Mouse (Mus musculus) megakaryocyte, embryonic 14.5 days (primary cell): ENCODE data around the gene Trim56. TPM values are rescaled to one million over a fixed set of nuclear protein-coding genes. Genes with fewer than 3 reads are reported as not detected.
A peak's percentile ranks its signal among the peaks of the same experiment; 100 is the strongest.
"Not testable (repeated sequence)": the region's sequence is repeated elsewhere in the genome, so short reads cannot be mapped to it uniquely, and the experiment has no call there.

Experiments used
- H3K27me3 ChIP-seq: replicated peaks from 2 replicates; pipeline ENCODE3; 2012; ENCODE audit warnings: inconsistent platforms
- H3K36me3 ChIP-seq: replicated peaks from 2 replicates; pipeline ENCODE3; 2012; ENCODE audit warnings: low read length, inconsistent platforms, mixed read lengths
- H3K4me1 ChIP-seq: 2 replicates; pipeline ENCODE4 v1.6.1; 2012; ENCODE audit warnings: inconsistent platforms
- H3K4me3 ChIP-seq: replicated peaks from 2 replicates; pipeline ENCODE3; 2012; ENCODE audit warnings: moderate library complexity, mild to moderate bottlenecking, inconsistent platforms
- H3K9me3 ChIP-seq: 2 replicates; pipeline ENCODE4 v1.6.1; 2012; ENCODE audit warnings: inconsistent platforms
- FLI1 ChIP-seq: IDR thresholded peaks from 2 replicates; pipeline ENCODE4 v1.6.1; 2012; ENCODE audit warnings: low read length, inconsistent platforms, mixed read lengths
- GATA1 ChIP-seq: IDR thresholded peaks from 3 replicates; pipeline ENCODE4 v1.6.1; 2012; ENCODE audit warnings: mixed read lengths, low read length, inconsistent platforms, borderline replicate concordance
- polyA plus RNA-seq: library from polyadenylated mRNA; stranded (reverse); fragments of >175 nt; gene quantifications from 2 replicates; pipeline ENCODE4 v1.2.3, GENCODE M21; 2012; ENCODE audit warnings: low replicate concordance; ENCODE audit not compliant: insufficient read depth

Trim56 gene
- polyA plus RNA-seq, 1 experiment = 2.1 TPM

- Histone ChIP-seq H3K36me3 (no peaks in the 10 kb centered on the region), H3K4me1 (peaks cover 2% of the 10 kb centered on the region; the same call in 1 of the 2 replicates), H3K4me3 (no peak overlapping the region), H3K9me3 (peaks cover 17% of the 10 kb centered on the region), H3K27me3 (peaks cover 52% of the 10 kb centered on the region)
- no peak for TF ChIP-seq FLI1
- no peak for TF ChIP-seq GATA1
Observed at GRCm38 (mm10) chr5:137129281-137129680, 13.3 kb upstream of the Trim56 start.

DNA sequence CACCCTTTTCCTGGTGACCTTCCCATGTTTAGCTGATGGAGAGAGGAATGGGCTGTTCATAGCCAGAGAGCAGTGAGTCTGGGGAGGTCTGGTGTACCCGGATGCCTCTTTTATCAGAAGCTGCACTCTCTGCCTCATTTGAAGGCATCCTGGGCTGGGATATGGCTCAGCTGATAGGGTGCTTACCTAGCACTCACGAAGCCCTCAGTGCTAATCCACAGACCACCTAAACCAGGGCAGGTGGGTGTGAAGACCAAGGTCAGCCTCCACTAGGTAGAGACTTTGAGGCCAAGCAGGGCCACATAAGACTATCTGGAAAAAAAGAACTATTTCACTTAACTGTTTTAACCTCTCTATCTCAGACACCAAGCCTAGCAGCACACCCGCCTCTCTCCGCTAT is 7.5 kb upstream of the Trim56 start:
- H3K36me3 ChIP-seq = no peaks in the 10 kb centered on the region
- no peak for TF ChIP-seq FLI1
- TF ChIP-seq GATA1 = no peak

DNA sequence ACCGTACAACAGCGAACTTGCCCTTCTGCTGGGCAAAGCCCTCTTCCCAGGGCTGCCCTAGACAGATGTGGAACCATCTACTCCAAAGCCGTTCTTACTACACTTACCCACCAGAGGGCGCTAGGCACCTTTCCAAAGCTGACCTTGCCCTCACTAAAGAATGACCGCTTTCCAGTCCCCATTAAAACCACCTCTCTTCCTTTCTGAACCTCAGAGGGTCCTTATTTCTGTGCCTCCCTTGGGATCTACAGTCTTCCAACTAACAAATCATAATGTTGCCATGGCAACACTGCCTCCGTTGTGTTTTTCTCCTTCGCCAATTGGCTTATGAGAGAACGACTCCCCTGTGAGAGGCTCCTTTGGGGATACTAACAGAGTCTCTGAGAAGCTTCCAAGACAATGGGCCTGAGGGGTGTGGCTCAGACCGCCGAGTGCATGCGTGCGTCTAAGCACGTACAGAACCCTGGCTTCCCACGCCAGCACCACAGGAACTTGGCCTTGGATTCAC is 6.7 kb upstream of the Trim56 start:
- H3K27me3 ChIP-seq = peaks cover 24% of the 10 kb centered on the region
- H3K4me1 ChIP-seq = peaks cover 8% of the 10 kb centered on the region
- no peaks in the 10 kb centered on the region for H3K36me3 ChIP-seq
- no peak overlapping the region for H3K4me3 ChIP-seq
- peaks cover 4% of the 10 kb centered on the region; the same call in 1 of the 2 replicates for H3K9me3 ChIP-seq
- TF ChIP-seq FLI1 (no peak), GATA1 (no peak)

More for the DNA sequence above, 7.5 kb upstream of the Trim56 start:
- Histone ChIP-seq H3K4me3 (no peak overlapping the region), H3K27me3 (peaks cover 31% of the 10 kb centered on the region), H3K4me1 (peaks cover 8% of the 10 kb centered on the region), H3K9me3 (peaks cover 9% of the 10 kb centered on the region; the same call in 1 of the 2 replicates)

- Histone ChIP-seq H3K36me3 (no peaks in the 10 kb centered on the region), H3K4me3 (no peak overlapping the region), H3K27me3 (peaks cover 17% of the 10 kb centered on the region), H3K4me1 (peaks cover 19% of the 10 kb centered on the region), H3K9me3 (peaks cover 3% of the 10 kb centered on the region; the same call in 1 of the 2 replicates)
- TF ChIP-seq FLI1 = no peak
- TF ChIP-seq GATA1 = no peak
Observed at GRCm38 (mm10) chr5:137121280-137121679, 5.3 kb upstream of the Trim56 start.

DNA sequence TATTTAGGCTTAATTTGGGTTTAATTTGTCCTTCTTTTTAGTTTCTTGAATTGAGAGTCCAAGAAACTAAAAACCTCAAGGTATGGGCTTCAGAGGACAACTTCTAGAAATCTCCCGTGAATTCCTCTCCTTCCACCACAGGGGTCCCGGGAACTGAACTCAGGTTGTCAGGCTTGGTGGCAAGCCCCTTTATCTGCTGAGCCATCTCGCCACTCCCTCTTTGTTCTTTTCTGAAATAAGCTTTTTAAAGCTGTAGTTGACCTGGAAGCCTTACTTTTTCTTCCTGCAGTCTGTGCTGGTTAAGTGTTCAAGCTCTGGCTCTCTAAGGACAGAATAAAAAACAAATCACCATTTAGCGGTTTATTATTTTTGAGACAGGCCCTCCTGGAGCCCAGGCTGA is 2.9 kb upstream of the Trim56 start:
- no peak for TF ChIP-seq GATA1
- TF ChIP-seq FLI1 = no peak
- H3K4me1 ChIP-seq = peaks cover 37% of the 10 kb centered on the region
- no peak overlapping the region for H3K4me3 ChIP-seq
- peaks cover 2% of the 10 kb centered on the region for H3K9me3 ChIP-seq
- H3K27me3 ChIP-seq = peaks cover 4% of the 10 kb centered on the region
- H3K36me3 ChIP-seq = peaks cover 14% of the 10 kb centered on the region

DNA sequence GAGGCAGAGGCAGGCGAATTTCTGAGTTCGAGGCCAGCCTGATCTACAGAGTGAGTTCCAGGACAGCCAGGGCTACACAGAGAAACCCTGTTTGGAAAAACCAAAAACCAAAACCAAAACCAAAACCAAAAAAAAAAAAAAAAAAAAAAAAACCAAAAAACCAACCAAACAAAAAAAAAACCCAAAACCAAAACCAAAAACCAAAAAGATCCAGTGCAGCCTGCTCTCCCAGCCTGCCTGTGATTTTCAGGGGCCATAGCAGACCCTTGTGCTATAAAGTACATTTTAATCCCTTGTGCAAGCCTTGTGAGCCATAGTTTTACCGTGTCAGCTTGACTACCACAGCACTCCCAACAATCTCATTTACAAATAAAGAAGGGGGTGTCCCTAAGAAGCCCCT is 2.0 kb upstream of the Trim56 start:
- not testable (repeated sequence) for H3K27me3 ChIP-seq, H3K4me3 ChIP-seq
- Histone ChIP-seq H3K4me1 (peaks cover 39% of the 10 kb centered on the region), H3K9me3 (peaks cover 11% of the 10 kb centered on the region), H3K36me3 (peaks cover 23% of the 10 kb centered on the region)

DNA sequence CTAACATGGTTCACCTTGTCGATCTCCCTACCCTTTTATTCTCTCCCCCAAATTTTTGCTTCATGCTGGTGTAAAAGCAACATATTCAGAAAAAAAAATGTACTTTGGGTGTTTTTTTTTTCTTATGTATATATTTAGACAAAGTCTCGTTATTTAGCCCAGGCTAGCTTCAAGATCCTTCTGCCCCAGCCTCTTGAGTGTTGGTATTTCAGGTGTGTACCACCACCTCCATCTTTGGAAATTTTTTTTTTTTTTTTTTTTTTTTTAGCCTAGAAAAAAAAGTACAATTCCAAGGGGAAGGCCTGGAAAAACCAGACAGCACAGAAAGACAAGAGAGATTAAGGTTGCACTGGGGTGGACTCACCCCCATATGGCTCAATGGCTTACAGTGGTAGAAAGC is 978 bp upstream of the Trim56 start:
- Histone ChIP-seq H3K9me3 (peaks cover 16% of the 10 kb centered on the region), H3K4me1 (peaks cover 31% of the 10 kb centered on the region), H3K36me3 (peaks cover 32% of the 10 kb centered on the region), H3K27me3 (no peaks in the 10 kb centered on the region), H3K4me3 (peak overlapping the region; percentile 98)
- no peak for TF ChIP-seq GATA1
- no peak for TF ChIP-seq FLI1

DNA sequence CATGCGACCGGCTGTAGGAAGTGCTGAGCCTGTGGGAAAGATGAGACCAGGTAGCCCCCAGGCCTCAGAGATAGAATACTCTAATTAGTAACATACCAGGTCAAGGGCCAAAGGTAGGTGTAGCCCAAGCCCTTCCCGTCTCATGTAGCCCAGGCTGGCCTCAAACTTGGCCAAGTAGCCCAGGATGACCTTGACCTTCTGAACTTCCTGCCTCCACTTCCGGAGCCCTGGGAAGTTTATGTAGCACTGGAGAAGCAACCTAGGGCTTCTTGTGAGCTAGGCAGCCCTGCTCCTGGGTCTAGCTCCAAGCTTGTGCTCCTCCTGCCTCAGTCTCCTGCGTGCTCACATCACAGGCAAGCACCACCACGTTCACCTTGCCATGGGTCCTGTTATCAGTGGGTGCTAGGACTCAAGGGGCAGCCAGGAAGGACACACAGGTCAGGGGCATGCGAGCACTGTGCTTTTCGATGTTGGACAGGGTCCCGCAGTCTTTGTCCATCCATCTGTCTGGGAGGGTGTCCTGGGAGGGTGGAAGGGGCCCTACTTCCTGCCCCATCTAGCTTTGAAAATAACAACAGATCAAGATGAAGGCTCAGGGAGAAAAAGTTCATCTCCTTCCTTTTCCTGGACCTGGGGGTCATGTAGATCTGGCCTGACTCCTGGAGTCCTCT is 983 bp downstream of the Trim56 start:
- Histone ChIP-seq H3K36me3 (peaks cover 51% of the 10 kb centered on the region), H3K4me3 (peak overlapping the region; percentile 98), H3K9me3 (peaks cover 25% of the 10 kb centered on the region), H3K4me1 (peaks cover 34% of the 10 kb centered on the region), H3K27me3 (no peaks in the 10 kb centered on the region)
- no peak for TF ChIP-seq FLI1
- no peak for TF ChIP-seq GATA1

- Histone ChIP-seq H3K27me3 (no peaks in the 10 kb centered on the region), H3K4me1 (peaks cover 39% of the 10 kb centered on the region), H3K9me3 (peaks cover 25% of the 10 kb centered on the region), H3K36me3 (peaks cover 64% of the 10 kb centered on the region), H3K4me3 (no peak overlapping the region)
- TF ChIP-seq FLI1 (no peak), GATA1 (no peak)
Observed at GRCm38 (mm10) chr5:137111542-137112408, 4.2 kb downstream of the Trim56 start.

- Histone ChIP-seq H3K9me3 (peaks cover 25% of the 10 kb centered on the region), H3K36me3 (peaks cover 70% of the 10 kb centered on the region), H3K4me3 (no peak overlapping the region), H3K27me3 (no peaks in the 10 kb centered on the region), H3K4me1 (peaks cover 42% of the 10 kb centered on the region)
- no peak for TF ChIP-seq FLI1
- TF ChIP-seq GATA1 = no peak
Observed at GRCm38 (mm10) chr5:137110863-137111262, 5.1 kb downstream of the Trim56 start.
